Mouse (Mus musculus) heart, embryonic 14.5 days (tissue): ENCODE results near the gene Poc1b. TPM values are rescaled to one million over a fixed set of nuclear protein-coding genes. Genes with fewer than 3 reads are reported as not detected.

Experiments
- ATAC-seq: fragments of 200-750 bp; cut with Nextera tagmentation; 2 replicates; pipeline ENCODE4 v1.8.0; 2017; ENCODE audit warnings: low read depth, moderate TSS enrichment; ENCODE audit not compliant: insufficient number of reproducible peaks, insufficient read depth, low FRiP score
- H3K27ac ChIP-seq, 2 experiments: fragments of 200-500 bp in 1 of 2; fragments of 300-500 bp in 1 of 2; sonication (generic) in 1 of 2; replicated peaks in 1 of 2; 2 replicates each; pipeline ENCODE4 v1.5.1; 2012 to 2014; ENCODE audit warnings: low read depth in 2 of 2, low read length in 2 of 2, control low read depth in 1 of 2, mild to moderate bottlenecking in 1 of 2, mixed read lengths in 1 of 2; ENCODE audit not compliant: control insufficient read depth in 1 of 2, insufficient read depth in 1 of 2
- H3K27me3 ChIP-seq: fragments of 300-500 bp; sonication (generic); 2 replicates; pipeline ENCODE4 v1.6.1; 2014; ENCODE audit warnings: mild to moderate bottlenecking, low read length, control low read depth; ENCODE audit not compliant: control insufficient read depth, insufficient read depth
- H3K36me3 ChIP-seq: fragments of 300-500 bp; sonication (generic); 2 replicates; pipeline ENCODE4 v1.6.1; 2014; ENCODE audit warnings: mild to moderate bottlenecking, control low read depth, low read length, mixed read lengths; ENCODE audit not compliant: control insufficient read depth, insufficient read depth
- H3K4me1 ChIP-seq, 2 experiments: fragments of 200-500 bp in 1 of 2; fragments of 300-500 bp in 1 of 2; sonication (generic) in 1 of 2; 2 replicates each; pipeline ENCODE4 v1.6.1; 2012 to 2014; ENCODE audit warnings: low read length in 2 of 2, control low read depth in 1 of 2, mixed read lengths in 1 of 2; ENCODE audit not compliant: control insufficient read depth in 2 of 2, insufficient read depth in 2 of 2
- H3K4me2 ChIP-seq: fragments of 300-500 bp; sonication (generic); 2 replicates; pipeline ENCODE4 v1.6.1; 2014; ENCODE audit warnings: mild to moderate bottlenecking, low read length
- H3K4me3 ChIP-seq, 2 experiments: fragments of 200-500 bp in 1 of 2; fragments of 300-500 bp in 1 of 2; sonication (generic) in 1 of 2; 2 replicates each; pipeline ENCODE4 v1.5.1; 2012 to 2014; ENCODE audit warnings: low read length in 2 of 2, mild to moderate bottlenecking in 2 of 2, control low read depth in 1 of 2, low read depth in 1 of 2, moderate library complexity in 1 of 2; ENCODE audit not compliant: control insufficient read depth in 1 of 2, insufficient read depth in 1 of 2
- H3K9ac ChIP-seq: fragments of 300-500 bp; sonication (generic); 2 replicates; pipeline ENCODE4 v1.6.1; 2014; ENCODE audit warnings: mild to moderate bottlenecking, low read length
- H3K9me3 ChIP-seq: fragments of 300-500 bp; sonication (generic); 2 replicates; pipeline ENCODE4 v1.6.1; 2016; ENCODE audit warnings: low read length, control low read depth; ENCODE audit not compliant: control insufficient read depth
- WGBS: fragments of 180-500 bp; shearing (Covaris S2); extraction: QIAGEN DNeasy Blood & Tissue Kit; methylation state at CpG from one replicate; pipeline ENCODE4 v1.1.7; 2014; 5-methylcytosine and 5-hydroxymethylcytosine counted together
- polyA plus RNA-seq: library from polyadenylated mRNA; unstranded; fragments of >200 nt; fragmentation: Nextera tagmentation; extraction: Ambion mirVana; gene quantifications from 2 replicates; pipeline ENCODE4 v1.2.1, GENCODE M21; 2014

The Poc1b gene
- polyA plus RNA-seq, 1 experiment from 2014 or later, result 11.7 TPM

- Histone ChIP-seq H3K36me3 (no peaks in the 10 kb centered on the region), H3K27me3 (no peaks in the 10 kb centered on the region), H3K9me3 (no peaks in the 10 kb centered on the region), H3K4me3 (no peak overlapping the region), H3K9ac (no peak overlapping the region), H3K4me2 (no peak overlapping the region), H3K27ac (peak overlapping the region; percentile 10 to 41; a peak in 2 of 4 replicates), H3K4me1 (peaks cover 6 to 10% of the 10 kb centered on the region in 2 experiments)
- ATAC-seq, result no peak; the same call in 1 of the 2 replicates
- WGBS, result 59% methylated on average over 16 of the region's 16 CpGs
These were observed 135.2 kb downstream of the Poc1b start for GRCm38 (mm10) chr10:99241829-99242711.

DNA sequence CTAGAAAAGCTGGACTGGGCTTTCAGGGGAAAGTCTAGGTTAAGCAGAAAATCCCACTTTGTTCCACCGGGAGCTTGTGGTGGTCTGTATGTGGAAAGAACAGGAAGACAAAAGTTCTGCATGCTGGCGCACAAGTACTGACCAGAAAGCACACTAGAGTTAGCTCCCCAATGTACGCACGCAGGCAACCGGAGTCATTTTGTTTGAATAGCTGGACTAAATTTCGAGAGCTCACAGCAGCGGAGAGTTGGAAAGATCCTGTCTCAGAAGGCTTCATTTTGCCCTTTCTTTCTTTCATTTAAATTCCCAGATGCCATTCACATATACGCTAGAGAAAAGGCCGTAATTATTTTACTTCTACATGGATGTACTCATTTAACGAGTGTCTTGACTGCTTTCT is 135.9 kb downstream of the Poc1b start:
- no peaks in the 10 kb centered on the region for H3K36me3 ChIP-seq
- 0 out of 4 replicates have a peak overlapping the region, but pooled peaks of 1 of the 2 experiments have one; percentile 12 for H3K27ac ChIP-seq

DNA sequence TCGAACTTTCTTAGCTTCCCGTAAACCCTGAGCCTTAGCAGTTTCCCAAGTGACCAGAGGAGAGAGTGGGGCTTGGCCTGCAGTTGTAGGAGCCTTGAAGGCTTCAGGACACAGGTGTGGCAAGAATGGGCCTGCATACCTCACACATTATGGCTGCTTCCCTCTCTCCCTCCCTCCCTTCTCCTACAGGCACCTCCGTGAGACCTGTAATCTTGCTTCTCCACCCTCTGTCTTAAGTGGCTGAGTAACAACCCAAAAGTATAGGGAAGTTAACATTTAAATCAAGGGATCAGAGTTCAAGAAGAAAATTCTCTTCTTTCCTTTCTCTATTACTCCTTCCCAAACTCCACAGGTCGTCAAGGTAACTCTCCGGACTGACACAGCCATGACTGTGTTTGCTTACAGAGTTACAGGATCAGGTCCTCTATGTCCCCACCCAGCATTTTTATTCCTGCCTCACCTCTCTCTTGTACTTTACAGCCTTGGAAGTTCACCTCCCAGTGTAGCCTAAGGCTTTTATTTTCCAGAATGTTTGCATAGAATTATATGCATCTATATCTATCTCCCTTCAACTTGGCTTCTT is 137.2 kb downstream of the Poc1b start:
- no peak overlapping the region for H3K4me3 ChIP-seq
- no peak overlapping the region for H3K27ac ChIP-seq
- no peak overlapping the region for H3K9ac ChIP-seq
- no peaks in the 10 kb centered on the region for H3K27me3 ChIP-seq
- H3K36me3 ChIP-seq, result no peaks in the 10 kb centered on the region
- no peak for ATAC-seq
- no peaks in the 10 kb centered on the region for H3K9me3 ChIP-seq
- 62% methylated on average over 5 of the region's 5 CpGs for WGBS
- peaks cover 2 to 7% of the 10 kb centered on the region in 2 experiments; a peak in 3 of 4 replicates for H3K4me1 ChIP-seq
- H3K4me2 ChIP-seq, result no peak overlapping the region

More for the DNA sequence above, 135.9 kb downstream of the Poc1b start:
- no peaks in the 10 kb centered on the region for H3K9me3 ChIP-seq
- ATAC-seq, result no peak
- peaks cover 2 to 7% of the 10 kb centered on the region in 2 experiments; a peak in 3 of 4 replicates for H3K4me1 ChIP-seq
- H3K4me3 ChIP-seq, result no peak overlapping the region
- H3K9ac ChIP-seq, result no peak overlapping the region
- WGBS, result 89% methylated on average over 10 of the region's 10 CpGs
- H3K27me3 ChIP-seq, result no peaks in the 10 kb centered on the region
- H3K4me2 ChIP-seq, result no peak overlapping the region

DNA sequence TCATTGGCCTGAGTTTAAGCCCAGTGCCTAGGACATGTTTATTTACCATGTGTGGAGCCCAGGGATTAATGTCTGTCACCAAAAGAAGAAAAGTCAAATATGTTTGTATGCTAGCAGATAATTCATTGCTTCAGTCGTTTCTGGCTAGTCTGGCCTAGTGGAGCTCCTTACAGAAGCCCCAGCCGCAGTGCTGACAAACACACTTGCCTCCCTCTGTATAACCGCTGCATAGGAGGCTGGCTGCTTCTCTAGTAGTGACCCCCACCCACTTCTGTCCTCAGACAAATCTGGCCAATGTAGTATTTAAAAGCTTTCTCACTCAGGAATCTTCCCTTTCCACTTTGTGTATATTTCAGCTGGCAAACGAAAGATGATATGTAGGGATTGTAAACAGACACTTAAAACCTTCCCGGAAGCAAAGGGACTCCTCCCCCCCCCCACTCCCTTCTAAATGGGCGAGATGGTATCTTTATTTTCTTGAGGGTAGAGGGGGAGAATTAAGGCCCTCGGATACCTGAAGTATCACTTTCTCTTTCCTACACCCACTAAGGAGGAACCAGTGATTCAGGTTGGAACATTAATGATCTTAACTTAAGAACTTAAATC is 137.9 kb downstream of the Poc1b start:
- Histone ChIP-seq H3K9me3 (no peaks in the 10 kb centered on the region), H3K9ac (no peak overlapping the region), H3K36me3 (no peaks in the 10 kb centered on the region), H3K27me3 (no peaks in the 10 kb centered on the region), H3K27ac (no peak overlapping the region), H3K4me2 (no peak overlapping the region), H3K4me3 (no peak overlapping the region), H3K4me1 (peaks cover 2 to 7% of the 10 kb centered on the region in 2 experiments; a peak in 3 of 4 replicates)
- whole genome bisulfite sequencing, result 38% methylated on average over 7 of the region's 7 CpGs
- ATAC-seq, result no peak

GRCm38 (mm10) chr10:99246797-99247508 is 140.1 kb downstream of the Poc1b start:
- H3K4me1 ChIP-seq, result peaks cover 12 to 21% of the 10 kb centered on the region in 2 experiments
- H3K4me2 ChIP-seq, result no peak overlapping the region
- H3K36me3 ChIP-seq, result no peaks in the 10 kb centered on the region
- no peaks in the 10 kb centered on the region for H3K27me3 ChIP-seq
- no peak overlapping the region for H3K4me3 ChIP-seq
- no peak overlapping the region for H3K9ac ChIP-seq
- no peak overlapping the region for H3K27ac ChIP-seq
- 81% methylated on average over 20 of the region's 20 CpGs for WGBS
- ATAC-seq, result no peak
- no peaks in the 10 kb centered on the region for H3K9me3 ChIP-seq

Other genes starting within 250 kb of the Poc1b start
- gene Atp2b1, start 192.6 kb upstream of the Poc1b start, polyA plus RNA-seq, result 86.3 and 86.4 TPM in 2 replicates
- gene Galnt4, start 1.1 kb downstream of the Poc1b start, polyA plus RNA-seq, result 7.3 and 7.4 TPM in 2 replicates
- gene Phxr2, start 19.3 kb downstream of the Poc1b start, polyA plus RNA-seq, result not detected in 2 replicates
- gene Dusp6, start 156.2 kb downstream of the Poc1b start, polyA plus RNA-seq, result 42.4 and 43.4 TPM in 2 replicates